Mouse (Mus musculus) testis, adult 2 months (tissue): ENCODE results near the gene Acot1. TPM values are rescaled to one million over a fixed set of nuclear protein-coding genes. Genes with fewer than 3 reads are reported as not detected.
"Not testable (repeated sequence)": the region's sequence is repeated elsewhere in the genome, so short reads cannot be mapped to it uniquely, and the experiment has no call there.

Experiments used
- H3K27ac ChIP-seq: fragments of 200-500 bp; 2 replicates; pipeline ENCODE4 v1.5.1; 2012; ENCODE audit warnings: low read depth, low read length; ENCODE audit not compliant: control insufficient read depth, insufficient read depth
- H3K27me3 ChIP-seq: fragments of 200-500 bp; 2 replicates; pipeline ENCODE4 v1.6.1; 2012; ENCODE audit warnings: mild to moderate bottlenecking, low read length, moderate library complexity; ENCODE audit not compliant: control insufficient read depth, insufficient read depth
- H3K36me3 ChIP-seq: fragments of 200-500 bp; 2 replicates; pipeline ENCODE4 v1.6.1; 2012; ENCODE audit warnings: mild to moderate bottlenecking, low read length; ENCODE audit not compliant: control insufficient read depth, insufficient read depth
- H3K4me1 ChIP-seq: fragments of 200-500 bp; 2 replicates; pipeline ENCODE4 v1.6.1; 2012; ENCODE audit warnings: low read length; ENCODE audit not compliant: control insufficient read depth, insufficient read depth
- H3K4me3 ChIP-seq: fragments of 200-500 bp; 2 replicates; pipeline ENCODE4 v1.5.1; 2012; ENCODE audit warnings: low read depth, mild to moderate bottlenecking, low read length, moderate library complexity, mixed read lengths; ENCODE audit not compliant: control insufficient read depth
- CTCF ChIP-seq: fragments of 200-500 bp; IDR thresholded peaks from 2 replicates; pipeline ENCODE4 v1.5.1; 2012; ENCODE audit warnings: low read depth, mild to moderate bottlenecking, inconsistent platforms, low read length, moderate library complexity; ENCODE audit not compliant: control insufficient read depth, insufficient read depth, insufficient replicate concordance
- POLR2A ChIP-seq: fragments of 200-500 bp; IDR thresholded peaks from 2 replicates; pipeline ENCODE4 v1.6.1; 2012; ENCODE audit warnings: low read depth, mild to moderate bottlenecking, inconsistent platforms, low read length, moderate library complexity; ENCODE audit not compliant: control insufficient read depth
- polyA plus RNA-seq: library from polyadenylated mRNA; depleted of rRNA; stranded (reverse); fragments of >200 nt; gene quantifications from 2 replicates; pipeline ENCODE4 v1.2.3, GENCODE M21; 2012

Gene Acot1
- polyA plus RNA-seq, 1 experiment = 0.73 TPM

DNA sequence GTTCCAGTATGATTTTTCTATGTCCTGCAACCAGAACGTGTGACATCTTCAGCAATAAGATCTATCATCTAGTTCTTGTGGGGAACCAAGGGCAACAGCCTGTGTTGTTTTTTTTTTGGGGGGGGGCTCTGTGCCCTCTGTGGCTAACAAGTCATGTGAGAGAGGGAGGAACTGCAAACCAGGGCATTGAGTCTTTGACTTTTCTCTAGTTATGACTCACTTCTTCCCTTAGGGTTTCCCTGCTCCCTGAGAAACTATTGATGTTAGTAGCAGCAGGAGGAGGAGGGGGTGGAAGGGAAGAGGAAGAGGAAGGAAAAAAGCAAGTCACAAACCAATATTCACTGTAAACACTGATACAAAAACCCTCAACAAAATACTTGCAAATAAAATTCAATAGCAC is 5.4 kb upstream of the Acot1 start:
- no peak for TF ChIP-seq POLR2A
- no peak for TF ChIP-seq CTCF
- no peak overlapping the region for H3K27ac ChIP-seq
- H3K4me1 ChIP-seq = no peaks in the 10 kb centered on the region
- no peaks in the 10 kb centered on the region for H3K36me3 ChIP-seq
- H3K4me3 ChIP-seq = no peak overlapping the region
- H3K27me3 ChIP-seq = no peaks in the 10 kb centered on the region

DNA sequence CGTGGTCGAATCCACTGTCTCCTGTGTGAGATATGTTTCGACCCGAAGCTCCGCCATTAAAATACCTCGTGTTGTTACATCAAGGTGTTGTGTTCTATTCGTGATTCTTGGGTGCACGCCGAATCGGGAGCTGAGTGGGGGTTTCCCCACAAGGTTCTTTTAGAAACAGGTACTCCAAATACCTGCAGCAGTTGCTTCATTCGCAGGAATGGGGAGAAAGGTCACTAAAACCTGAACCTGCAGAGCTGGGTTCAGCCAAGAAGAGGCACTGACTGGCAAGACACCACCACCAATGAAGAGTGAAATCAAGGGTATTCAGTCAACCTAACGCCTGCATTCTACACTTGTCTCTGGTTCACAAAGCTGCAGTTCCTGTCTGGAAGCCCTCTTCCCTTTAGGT is 1.0 kb upstream of the Acot1 start:
- Histone ChIP-seq H3K27me3 (no peaks in the 10 kb centered on the region), H3K36me3 (no peaks in the 10 kb centered on the region), H3K4me1 (peaks cover 2% of the 10 kb centered on the region), H3K4me3 (no peak overlapping the region), H3K27ac (no peak overlapping the region)
- TF ChIP-seq POLR2A (no peak), CTCF (no peak)

GRCm38 (mm10) chr12:84008729-84009128 is 561 bp upstream of the Acot1 start:
- Histone ChIP-seq H3K4me3 (no peak overlapping the region), H3K27me3 (no peaks in the 10 kb centered on the region), H3K4me1 (peaks cover 2% of the 10 kb centered on the region), H3K36me3 (no peaks in the 10 kb centered on the region), H3K27ac (no peak overlapping the region)
- TF ChIP-seq POLR2A (no peak), CTCF (no peak)

- H3K27ac ChIP-seq = no peak overlapping the region
- no peaks in the 10 kb centered on the region for H3K36me3 ChIP-seq
- H3K27me3 ChIP-seq = no peaks in the 10 kb centered on the region
- H3K4me3 ChIP-seq = no peak overlapping the region
- TF ChIP-seq CTCF = no peak
- peaks cover 2% of the 10 kb centered on the region for H3K4me1 ChIP-seq
Measured at GRCm38 (mm10) chr12:84010201-84010600, 911 bp downstream of the Acot1 start.

GRCm38 (mm10) chr12:84011251-84012040 is 2.2 kb downstream of the Acot1 start:
- H3K4me1 ChIP-seq = peaks cover 2% of the 10 kb centered on the region
- no peak overlapping the region for H3K27ac ChIP-seq
- H3K36me3 ChIP-seq = no peaks in the 10 kb centered on the region
- TF ChIP-seq POLR2A = no peak
- no peak for TF ChIP-seq CTCF
- no peaks in the 10 kb centered on the region for H3K27me3 ChIP-seq
- no peak overlapping the region for H3K4me3 ChIP-seq

DNA sequence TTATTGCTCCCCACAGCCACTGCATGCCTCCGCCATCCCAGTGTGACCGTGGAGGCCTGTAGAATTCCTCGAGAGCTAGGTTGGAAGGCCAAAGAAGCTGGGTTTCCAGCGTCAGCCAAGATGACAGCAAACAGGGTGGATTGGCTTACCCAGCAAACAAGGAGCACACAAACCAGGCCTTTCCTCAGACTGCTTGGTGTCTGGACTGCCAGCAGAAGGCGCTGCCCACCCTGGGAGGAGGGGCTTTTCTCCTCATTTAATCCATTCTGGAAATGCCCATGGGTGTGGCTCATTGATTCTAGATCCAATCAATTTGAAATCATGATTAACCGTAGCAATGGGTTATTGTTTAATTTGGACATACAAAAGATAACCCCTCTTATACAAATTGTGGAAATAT is 3.8 kb downstream of the Acot1 start:
- Histone ChIP-seq H3K4me1 (peaks cover 2% of the 10 kb centered on the region), H3K4me3 (no peak overlapping the region), H3K27me3 (no peaks in the 10 kb centered on the region), H3K36me3 (no peaks in the 10 kb centered on the region), H3K27ac (no peak overlapping the region)
- TF ChIP-seq POLR2A = no peak
- TF ChIP-seq CTCF = no peak

GRCm38 (mm10) chr12:84013701-84014100 is 4.4 kb downstream of the Acot1 start:
- Histone ChIP-seq H3K4me1 (peaks cover 2% of the 10 kb centered on the region), H3K4me3 (no peak overlapping the region), H3K27ac (no peak overlapping the region), H3K27me3 (no peaks in the 10 kb centered on the region), H3K36me3 (no peaks in the 10 kb centered on the region)
- no peak for TF ChIP-seq POLR2A
- no peak for TF ChIP-seq CTCF

DNA sequence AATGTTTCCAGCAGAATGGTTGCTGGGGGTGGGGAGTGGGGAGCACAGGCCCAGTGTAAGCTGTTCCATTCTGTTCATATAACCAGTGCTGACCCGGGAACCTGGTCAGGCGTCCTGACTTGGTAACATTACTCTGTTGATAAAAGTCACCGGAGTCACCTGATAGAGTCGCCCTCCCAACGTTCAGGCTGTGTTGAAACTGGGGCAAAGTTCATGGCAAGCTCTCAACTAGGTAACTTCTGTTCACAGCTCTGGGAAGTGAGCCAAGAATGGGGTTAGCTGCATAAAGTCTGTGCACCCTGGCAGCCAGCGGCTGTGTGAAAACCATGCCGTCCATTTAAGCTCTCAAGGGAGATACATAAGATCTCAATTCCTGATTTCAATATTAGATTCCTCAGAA is 11.2 kb downstream of the Acot1 start:
- H3K27ac ChIP-seq, H3K4me3 ChIP-seq, H3K36me3 ChIP-seq, H3K27me3 ChIP-seq, H3K4me1 ChIP-seq: not testable (repeated sequence)

- H3K27me3 ChIP-seq, H3K4me1 ChIP-seq, H3K27ac ChIP-seq, H3K36me3 ChIP-seq, H3K4me3 ChIP-seq: not testable (repeated sequence)
Measured at GRCm38 (mm10) chr12:84022266-84022665, 13.0 kb downstream of the Acot1 start.
